Mouse (Mus musculus) kidney, adult 8-10 months (tissue): Measurements from ENCODE around the gene Gm9639.
A peak's percentile ranks its signal among the peaks of the same experiment; 100 is the strongest.
"Not testable (repeated sequence)": the region's sequence is repeated elsewhere in the genome, so short reads cannot be mapped to it uniquely, and the experiment has no call there.

Source experiments
- DNase-seq, 2 experiments: peaks; one replicate each; pipeline ENCODE4 v3.0.0; 2022

The Gm9639 gene

GRCm38 (mm10) chr10:77794976-77795375 lies at the start of gene Gm9639:
TSS of gene Gm9639 (minus strand) at chr10:77795076.
- no peak for DNase-seq

- no peak for DNase-seq
Measured at GRCm38 (mm10) chr10:77839006-77839405, 44.1 kb upstream of the Gm9639 start.

GRCm38 (mm10) chr10:77835647-77836046 lies 40.8 kb upstream of the Gm9639 start, which contains the start of gene Krtap10-10:
TSS of gene Krtap10-10 (plus strand) at chr10:77835947.
- no peak for DNase-seq

GRCm38 (mm10) chr10:77826951-77827350 lies 32.1 kb upstream of the Gm9639 start, which contains the start of gene Krtap10-4:
TSS of gene Krtap10-4 (minus strand) at chr10:77827095.
- DNase-seq, result no peak

- no peak for DNase-seq
Measured at GRCm38 (mm10) chr10:77819203-77819602, 24.3 kb upstream of the Gm9639 start.

GRCm38 (mm10) chr10:77818523-77818922 lies 23.6 kb upstream of the Gm9639 start:
- no peak for DNase-seq

GRCm38 (mm10) chr10:77815514-77815913 lies 20.6 kb upstream of the Gm9639 start:
- peak in 1 of 2 experiments; percentile 10 for DNase-seq

GRCm38 (mm10) chr10:77814382-77814781 lies 19.5 kb upstream of the Gm9639 start, which contains the start of gene Gm2696:
TSS of gene Gm2696 (plus strand) at chr10:77814682.
- no peak for DNase-seq

GRCm38 (mm10) chr10:77811743-77812142 lies 16.9 kb upstream of the Gm9639 start, which contains the start of gene Gm9507:
TSS of gene Gm9507 (minus strand) at chr10:77811843.
- DNase-seq, result no peak

- no peak for DNase-seq
Measured at GRCm38 (mm10) chr10:77804095-77804494, 9.2 kb upstream of the Gm9639 start.

GRCm38 (mm10) chr10:77798921-77799508 lies 4.1 kb upstream of the Gm9639 start, which contains the start of gene Gm19668:
TSS of gene Gm19668 (minus strand) at chr10:77799133.
- no peak for DNase-seq

GRCm38 (mm10) chr10:77798164-77798920 lies 3.5 kb upstream of the Gm9639 start:
- DNase-seq, result not testable (repeated sequence)

- no peak for DNase-seq
Measured at GRCm38 (mm10) chr10:77797677-77798076, 2.8 kb upstream of the Gm9639 start.

GRCm38 (mm10) chr10:77788621-77789020 lies 6.3 kb downstream of the Gm9639 start:
- no peak for DNase-seq

GRCm38 (mm10) chr10:77787876-77788275 lies 7.0 kb downstream of the Gm9639 start, which contains the start of gene Gm7137:
TSS of gene Gm7137 (minus strand) at chr10:77788200.
- not testable (repeated sequence) for DNase-seq

GRCm38 (mm10) chr10:77783396-77783795 lies 11.5 kb downstream of the Gm9639 start:
- DNase-seq, result not testable (repeated sequence)

- DNase-seq, result not testable (repeated sequence)
Measured at GRCm38 (mm10) chr10:77782442-77782841, 12.4 kb downstream of the Gm9639 start, which contains the start of gene Gm3250. TSS of gene Gm3250 (minus strand) at chr10:77782542.

- DNase-seq, result not testable (repeated sequence)
Measured at GRCm38 (mm10) chr10:77776844-77777243, 18.0 kb downstream of the Gm9639 start, which contains the start of gene Gm7138. TSS of gene Gm7138 (minus strand) at chr10:77776944.

- DNase-seq, result not testable (repeated sequence)
Measured at GRCm38 (mm10) chr10:77772142-77772541, 22.7 kb downstream of the Gm9639 start.

- DNase-seq, result not testable (repeated sequence)
Measured at GRCm38 (mm10) chr10:77771225-77771624, 23.7 kb downstream of the Gm9639 start, which contains the start of gene Gm3238. TSS of gene Gm3238 (minus strand) at chr10:77771325.

- DNase-seq, result no peak
Measured at GRCm38 (mm10) chr10:77769727-77770126, 25.1 kb downstream of the Gm9639 start.

GRCm38 (mm10) chr10:77759582-77759981 lies 35.3 kb downstream of the Gm9639 start, which contains the start of gene Gm3233:
TSS of gene Gm3233 (minus strand) at chr10:77759682.
- DNase-seq, result not testable (repeated sequence)

GRCm38 (mm10) chr10:77753448-77753847 lies 41.4 kb downstream of the Gm9639 start:
- no peak for DNase-seq
